Mouse (Mus musculus): ENCODE data around the gene Oaz3. TPM values are rescaled to one million over a fixed set of nuclear protein-coding genes. Genes with fewer than 3 reads are reported as not detected.

The Oaz3 gene
- polyA plus RNA-seq (2016; fragmentation: Nextera tagmentation; extraction: Ambion mirVana) = 0.58 and 0.65 TPM in 2 replicates

DNA sequence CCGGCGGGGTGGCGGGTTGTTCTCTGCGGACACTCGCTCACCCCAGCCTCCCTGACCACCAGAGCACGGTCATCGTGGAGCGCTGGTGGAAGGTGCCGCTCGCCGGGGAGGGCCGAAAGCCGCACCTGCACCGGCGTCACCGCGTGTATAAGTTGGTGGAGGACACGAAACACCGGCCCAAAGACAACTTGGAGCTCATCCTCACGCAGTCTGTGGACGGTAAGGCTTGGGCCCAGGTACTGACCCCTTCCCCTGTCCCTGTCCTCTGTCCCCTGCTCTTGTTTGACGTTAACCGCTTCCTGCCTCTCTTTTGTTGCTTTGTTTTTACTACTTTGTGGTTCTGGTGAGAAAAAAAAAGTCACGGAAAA, at the start of gene Oaz3:
TSS of gene Oaz3 (minus strand) at position 319 of the 368 bp plus-strand sequence.
- H3K4me1 ChIP-seq = peaks cover 10% of the 10 kb centered on the region
- no peak for DNase-seq (ENCODE audit: low spot score)
- peak within 1 kb of the TSS; percentile 93 for H3K27ac ChIP-seq (replicated peaks)
- under 1% methylated on average over 24 of the region's 24 CpGs for WGBS
- peak within 1 kb of the TSS; percentile 98 for H3K4me3 ChIP-seq
- H3K27me3 ChIP-seq (ENCODE audit: low read depth, poor library complexity, severe bottlenecking) = no peaks in the 10 kb centered on the region
- no peaks in the 10 kb centered on the region for H3K9me3 ChIP-seq (replicated peaks)
- H3K36me3 ChIP-seq = peaks cover 41% of the 10 kb centered on the region

DNA sequence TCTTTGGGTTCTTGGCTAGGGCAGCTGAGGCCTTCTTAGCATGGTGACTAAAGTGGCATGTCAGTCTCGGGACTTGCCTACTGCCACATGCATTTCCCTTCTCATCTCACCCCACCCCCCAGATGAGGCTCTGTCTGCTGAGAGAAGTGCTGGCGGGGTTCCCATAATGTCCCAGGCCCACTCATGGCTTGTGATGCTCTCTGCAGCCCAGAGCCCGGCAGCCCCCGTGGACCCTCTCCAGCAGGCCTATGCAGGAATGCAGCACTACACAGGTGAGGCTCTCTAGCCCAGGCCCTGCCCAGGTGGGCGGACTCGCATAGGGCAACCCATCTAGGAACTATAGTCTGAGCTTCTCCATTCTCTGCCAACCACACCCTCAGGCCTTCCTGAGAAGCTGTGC, 43.9 kb upstream of the Oaz3 start:
- no peak for DNase-seq (ENCODE audit: low spot score)
- Histone ChIP-seq H3K4me3 (no peak overlapping the region), H3K36me3 (peaks cover 80% of the 10 kb centered on the region), H3K27ac (replicated peaks) (peak overlapping the region; percentile 61), H3K9me3 (replicated peaks) (no peaks in the 10 kb centered on the region), H3K4me1 (peaks cover 80% of the 10 kb centered on the region), H3K27me3 (ENCODE audit: low read depth, poor library complexity, severe bottlenecking) (no peaks in the 10 kb centered on the region)
- 83% methylated on average over 6 of the region's 6 CpGs for WGBS

DNA sequence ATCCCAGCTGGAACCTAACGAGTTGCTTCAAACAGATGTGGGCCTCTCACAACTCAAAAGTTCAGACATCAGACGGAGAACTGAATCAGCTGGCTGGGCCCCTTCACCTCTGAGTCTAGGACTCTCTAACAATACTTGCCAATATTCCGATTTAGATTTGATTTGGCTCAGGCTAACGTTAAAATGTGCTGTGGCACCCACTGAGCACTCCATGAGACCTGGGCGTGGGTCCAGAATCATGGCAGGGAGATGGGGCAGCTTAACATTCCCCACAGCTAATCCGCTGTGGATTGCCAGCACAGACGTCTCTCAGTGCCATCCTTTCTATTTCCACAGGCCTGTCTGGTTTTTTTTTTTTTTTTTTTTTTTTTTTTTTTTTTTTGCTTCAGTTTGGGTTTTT, 42.2 kb upstream of the Oaz3 start:
- WGBS = 70% methylated on average over 7 of the region's 7 CpGs
- peak overlapping the region; percentile 91 for H3K27ac ChIP-seq (replicated peaks)

DNA sequence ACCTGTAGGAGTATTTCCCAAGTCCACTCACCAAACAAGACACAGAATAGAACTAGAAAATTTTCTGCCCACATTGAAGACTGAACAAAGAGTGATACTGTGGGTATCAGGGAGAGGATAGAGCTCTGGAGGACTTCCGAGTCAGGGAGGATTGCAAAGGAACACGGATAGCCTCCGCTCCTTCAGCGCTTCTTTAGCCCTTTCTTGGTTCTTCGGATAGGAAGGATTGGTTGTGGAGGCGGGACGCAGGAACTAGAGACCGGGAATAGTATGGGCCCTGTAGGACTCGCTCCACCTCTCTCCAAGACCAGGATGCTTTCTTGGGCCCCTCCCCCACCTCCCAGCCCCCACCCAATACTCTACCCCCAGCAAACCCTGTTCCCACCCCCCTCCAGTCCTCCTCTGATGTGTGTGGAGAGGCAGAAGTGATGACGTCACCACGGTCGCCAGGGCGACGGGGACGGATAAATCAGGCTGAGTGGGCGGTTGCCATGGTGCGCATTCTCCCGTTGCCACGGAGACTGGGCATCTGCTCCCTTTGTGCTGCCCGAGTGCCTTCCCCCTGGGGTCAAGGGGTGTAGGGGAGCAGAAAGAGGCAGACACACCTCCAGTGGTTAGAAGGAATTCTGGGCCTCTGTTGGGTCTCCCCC, 40.2 kb upstream of the Oaz3 start:
- H3K27me3 ChIP-seq (ENCODE audit: low read depth, poor library complexity, severe bottlenecking) = peaks cover 28% of the 10 kb centered on the region
- peak; percentile 99 for DNase-seq (ENCODE audit: low spot score)
- peak overlapping the region; percentile 91 for H3K27ac ChIP-seq (replicated peaks)
- peaks cover 65% of the 10 kb centered on the region for H3K36me3 ChIP-seq
- no peaks in the 10 kb centered on the region for H3K9me3 ChIP-seq (replicated peaks)
- H3K4me3 ChIP-seq = peak overlapping the region; percentile 44
- peaks cover 90% of the 10 kb centered on the region for H3K4me1 ChIP-seq
- WGBS = 9% methylated on average over 20 of the region's 20 CpGs

More for the DNA sequence above, 42.2 kb upstream of the Oaz3 start:
- no peak overlapping the region for H3K4me3 ChIP-seq
- peaks cover 88% of the 10 kb centered on the region for H3K4me1 ChIP-seq
- H3K36me3 ChIP-seq = peaks cover 83% of the 10 kb centered on the region
- no peaks in the 10 kb centered on the region for H3K9me3 ChIP-seq (replicated peaks)
- DNase-seq (ENCODE audit: low spot score) = no peak
- H3K27me3 ChIP-seq (ENCODE audit: low read depth, poor library complexity, severe bottlenecking) = peaks cover 8% of the 10 kb centered on the region; the same call in 1 of the 2 replicates

DNA sequence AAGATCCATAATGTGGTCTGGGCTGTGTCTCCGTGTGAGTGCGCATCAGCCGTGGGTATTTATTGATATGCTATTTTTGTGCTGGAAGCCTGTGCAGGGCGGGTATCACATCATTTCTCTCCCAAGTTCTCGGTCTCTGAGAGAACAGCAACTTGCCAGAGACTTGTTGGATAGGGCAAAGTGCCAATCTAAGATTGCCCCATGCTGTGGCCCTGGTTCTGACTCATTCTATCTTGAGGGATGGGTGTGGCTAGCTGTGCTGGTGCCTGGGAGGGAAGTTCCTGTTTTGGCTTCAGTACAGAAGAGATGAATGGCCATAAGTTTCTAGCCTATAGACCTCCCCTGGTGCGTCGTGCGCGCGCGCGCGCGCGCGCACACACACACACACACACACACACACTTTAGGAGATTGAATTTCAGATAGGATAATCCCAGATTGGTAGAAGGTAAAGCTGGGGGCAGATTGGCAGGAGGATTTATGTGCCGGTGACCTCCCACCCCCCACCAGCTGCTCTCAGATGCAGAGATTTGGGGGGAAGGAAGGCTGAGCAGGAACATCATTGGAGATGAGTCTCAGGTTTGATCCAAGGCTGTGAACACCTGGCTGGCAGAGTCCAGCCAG, 39.2 kb upstream of the Oaz3 start:
- H3K9me3 ChIP-seq (replicated peaks) = no peaks in the 10 kb centered on the region
- H3K4me3 ChIP-seq = peak overlapping the region; percentile 44; the same call in 1 of the 2 replicates
- H3K27me3 ChIP-seq (ENCODE audit: low read depth, poor library complexity, severe bottlenecking) = peaks cover 38% of the 10 kb centered on the region
- H3K36me3 ChIP-seq = peaks cover 55% of the 10 kb centered on the region
- WGBS = 81% methylated on average over 17 of the region's 17 CpGs
- H3K4me1 ChIP-seq = peaks cover 100% of the 10 kb centered on the region
- H3K27ac ChIP-seq (replicated peaks) = peak overlapping the region; percentile 91
- no peak for DNase-seq (ENCODE audit: low spot score)

DNA sequence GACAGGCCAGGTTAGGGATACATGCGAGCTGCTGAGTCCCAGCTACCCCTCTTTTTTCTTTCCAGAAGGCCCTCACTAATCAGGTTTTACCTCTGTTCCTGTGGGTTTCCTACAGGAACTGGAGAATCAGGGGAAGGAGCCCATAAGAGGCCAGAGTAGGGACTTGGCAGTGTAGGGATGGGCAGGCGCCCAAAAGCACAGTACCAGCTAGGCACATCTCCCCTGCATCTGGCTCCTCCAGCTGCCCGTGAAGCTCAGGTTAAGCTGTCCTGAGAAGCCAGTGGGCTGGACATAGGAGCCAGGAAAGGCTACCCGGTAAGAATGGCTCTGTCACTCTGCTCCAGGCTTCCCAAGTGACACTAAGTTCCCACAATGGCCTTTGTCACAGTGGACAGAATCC, 37.7 kb upstream of the Oaz3 start:
- no peak for DNase-seq (ENCODE audit: low spot score)
- Histone ChIP-seq H3K9me3 (replicated peaks) (no peaks in the 10 kb centered on the region), H3K4me3 (peak overlapping the region; percentile 68; the same call in 1 of the 2 replicates), H3K36me3 (peaks cover 40% of the 10 kb centered on the region), H3K27me3 (ENCODE audit: low read depth, poor library complexity, severe bottlenecking) (peaks cover 39% of the 10 kb centered on the region), H3K4me1 (peaks cover 100% of the 10 kb centered on the region), H3K27ac (replicated peaks) (peak overlapping the region; percentile 92)
- 68% methylated on average over 4 of the region's 4 CpGs for WGBS

DNA sequence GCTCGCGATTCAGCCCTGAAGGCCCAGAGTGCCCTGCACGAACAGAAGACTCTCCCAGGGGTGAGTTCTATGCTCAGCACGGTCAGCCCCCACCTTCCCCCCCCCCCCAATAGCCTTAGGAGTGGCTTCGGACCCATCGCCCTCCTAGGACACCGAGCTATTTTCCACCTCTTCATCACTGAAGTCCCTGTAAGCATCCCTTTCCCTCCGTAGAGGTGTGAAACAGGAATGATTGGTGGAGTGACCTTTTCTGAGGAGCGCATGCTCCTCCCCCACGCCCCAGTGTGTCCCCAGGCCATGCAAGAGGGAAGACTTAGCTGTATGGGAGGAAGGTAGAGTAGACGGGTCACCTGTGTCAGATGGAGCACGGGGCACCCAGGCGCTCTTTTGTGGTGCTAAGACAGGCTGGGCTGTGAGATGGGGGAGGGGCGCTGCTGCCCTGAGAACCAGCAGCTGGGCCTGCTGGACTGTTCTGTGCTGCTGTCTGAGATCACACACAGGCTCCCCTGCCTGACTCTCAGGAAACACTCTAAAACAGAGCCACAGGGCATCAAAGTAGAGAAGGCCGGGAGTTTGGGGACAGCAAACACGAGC, 36.7 kb upstream of the Oaz3 start, which contains the start of gene Riiad1:
TSS of gene Riiad1 (minus strand) at position 51 of the 594 bp plus-strand sequence.
- peak; percentile 44 for DNase-seq (ENCODE audit: low spot score)
- Histone ChIP-seq H3K9me3 (replicated peaks) (no peaks in the 10 kb centered on the region), H3K36me3 (peaks cover 32% of the 10 kb centered on the region), H3K4me1 (peaks cover 98% of the 10 kb centered on the region), H3K27ac (replicated peaks) (peak within 1 kb of the TSS; percentile 92), H3K27me3 (ENCODE audit: low read depth, poor library complexity, severe bottlenecking) (peaks cover 39% of the 10 kb centered on the region), H3K4me3 (peak within 1 kb of the TSS; percentile 68)
- 15% methylated on average over 16 of the region's 16 CpGs for WGBS

DNA sequence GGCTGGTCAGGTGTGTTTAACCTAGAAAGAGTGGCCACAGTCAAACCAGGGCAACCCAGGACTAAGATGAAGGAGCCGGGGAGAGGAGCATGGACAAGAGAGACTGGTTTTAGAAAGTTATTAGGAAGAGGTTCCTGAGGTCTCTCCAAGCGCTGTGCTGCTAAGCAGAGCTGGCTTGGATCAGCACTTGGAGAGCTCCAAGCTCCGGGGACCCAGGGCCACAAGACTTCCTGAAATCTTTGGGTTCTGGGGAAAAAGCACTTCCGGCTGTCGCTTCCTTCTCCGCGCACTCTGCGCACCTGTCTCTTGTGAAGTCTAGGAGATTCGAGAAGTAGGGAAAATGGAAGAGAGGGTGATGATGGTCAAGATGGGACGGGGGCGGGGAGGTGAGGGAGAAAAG, 35.8 kb upstream of the Oaz3 start:
- H3K27ac ChIP-seq (replicated peaks) = peak overlapping the region; percentile 92
- peak overlapping the region; percentile 68 for H3K4me3 ChIP-seq

DNA sequence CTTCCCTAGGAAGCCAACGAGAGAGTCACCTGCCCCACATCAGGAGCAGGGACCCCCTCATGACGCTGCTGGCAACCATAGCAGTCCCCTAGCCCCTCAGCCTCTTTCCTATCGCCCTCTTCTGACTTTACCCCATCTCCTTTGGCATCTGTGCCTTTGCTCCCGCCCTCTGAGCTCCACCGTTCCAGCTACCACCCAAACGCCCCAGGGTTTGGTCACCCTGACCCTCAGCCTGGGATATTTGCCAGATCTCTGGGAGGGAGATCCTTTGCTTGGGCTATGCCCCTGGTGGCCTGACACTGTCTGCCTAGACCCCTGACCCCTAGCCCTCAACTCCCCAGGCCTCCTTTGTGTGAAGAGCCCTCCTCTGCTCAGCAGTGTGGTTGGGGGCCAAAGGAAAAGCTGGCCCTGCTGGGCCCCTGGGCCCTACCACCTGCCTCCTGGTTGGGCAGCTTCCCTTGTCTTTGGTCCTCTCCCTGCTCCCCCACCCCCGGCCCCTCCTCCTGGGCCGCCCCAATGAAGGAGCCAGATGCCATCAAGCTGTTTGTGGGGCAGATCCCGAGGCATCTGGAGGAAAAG, 35.0 kb upstream of the Oaz3 start:
- peaks cover 39% of the 10 kb centered on the region for H3K27me3 ChIP-seq (ENCODE audit: low read depth, poor library complexity, severe bottlenecking)
- peak overlapping the region; percentile 92 for H3K27ac ChIP-seq (replicated peaks)
- peak; percentile 60 for DNase-seq (ENCODE audit: low spot score)
- no peaks in the 10 kb centered on the region for H3K9me3 ChIP-seq (replicated peaks)
- peak overlapping the region; percentile 68 for H3K4me3 ChIP-seq
- 5% methylated on average over 9 of the region's 9 CpGs for WGBS
- H3K36me3 ChIP-seq = peaks cover 22% of the 10 kb centered on the region
- H3K4me1 ChIP-seq = peaks cover 88% of the 10 kb centered on the region

More for the DNA sequence above, 35.8 kb upstream of the Oaz3 start:
- DNase-seq (ENCODE audit: low spot score) = peak; percentile 40
- peaks cover 90% of the 10 kb centered on the region for H3K4me1 ChIP-seq
- H3K27me3 ChIP-seq (ENCODE audit: low read depth, poor library complexity, severe bottlenecking) = peaks cover 39% of the 10 kb centered on the region
- WGBS = 4% methylated on average over 11 of the region's 11 CpGs
- peaks cover 24% of the 10 kb centered on the region for H3K36me3 ChIP-seq
- no peaks in the 10 kb centered on the region for H3K9me3 ChIP-seq (replicated peaks)

DNA sequence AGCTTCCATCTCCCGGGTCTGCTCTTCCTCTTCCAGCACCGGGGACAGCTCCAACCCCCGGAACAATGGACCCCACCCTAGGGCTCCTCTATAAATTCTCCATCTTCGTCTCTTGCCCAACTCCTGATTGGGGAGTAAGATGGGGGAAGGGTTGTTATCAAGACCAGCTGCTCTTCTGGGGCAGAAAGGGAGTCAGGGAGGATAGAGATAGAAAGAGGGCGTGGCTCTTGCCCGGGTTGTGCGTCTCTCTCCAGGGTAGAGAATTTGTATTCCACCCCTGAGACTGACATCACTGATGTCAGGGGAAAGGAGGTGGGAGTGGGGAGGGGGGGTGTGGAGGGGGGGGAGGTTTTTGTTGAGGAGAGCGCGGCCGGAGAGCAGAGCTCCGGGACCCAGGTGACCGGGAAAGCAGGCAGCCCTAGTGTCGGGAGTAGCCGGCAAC, 34.3 kb upstream of the Oaz3 start, which contains the start of gene Celf3:
TSS of gene Celf3 (plus strand) at position 315 of the 442 bp plus-strand sequence.
- H3K27ac ChIP-seq (replicated peaks) = peak within 1 kb of the TSS; percentile 92
- H3K36me3 ChIP-seq = peaks cover 21% of the 10 kb centered on the region
- DNase-seq (ENCODE audit: low spot score) = peak; percentile 81
- 0% methylated on average over 13 of the region's 14 CpGs for WGBS
- H3K27me3 ChIP-seq (ENCODE audit: low read depth, poor library complexity, severe bottlenecking) = peaks cover 39% of the 10 kb centered on the region
- peaks cover 88% of the 10 kb centered on the region for H3K4me1 ChIP-seq
- peak within 1 kb of the TSS; percentile 68 for H3K4me3 ChIP-seq
- no peaks in the 10 kb centered on the region for H3K9me3 ChIP-seq (replicated peaks)

DNA sequence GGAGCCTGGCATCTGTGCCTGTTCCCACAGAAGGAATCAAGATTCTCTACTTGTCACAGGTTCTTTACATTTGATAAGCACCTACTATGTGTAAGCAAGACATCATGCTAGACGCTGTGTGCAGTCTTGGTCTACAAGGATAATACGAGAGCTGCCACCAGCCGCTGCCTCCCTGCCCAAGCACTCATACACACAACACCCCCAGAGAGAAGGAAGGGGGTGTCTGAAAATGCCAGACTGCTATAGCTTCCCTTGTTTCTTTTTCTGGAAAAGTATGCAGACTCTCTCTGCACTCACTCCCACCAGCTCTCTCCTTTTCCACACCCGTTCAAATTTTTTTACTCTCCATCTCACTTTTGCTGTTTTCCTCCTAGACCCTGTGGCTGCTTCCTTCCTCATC, 33.7 kb upstream of the Oaz3 start:
- Histone ChIP-seq H3K27me3 (ENCODE audit: low read depth, poor library complexity, severe bottlenecking) (peaks cover 39% of the 10 kb centered on the region), H3K9me3 (replicated peaks) (no peaks in the 10 kb centered on the region), H3K4me1 (peaks cover 88% of the 10 kb centered on the region), H3K4me3 (peak overlapping the region; percentile 68), H3K36me3 (peaks cover 17% of the 10 kb centered on the region), H3K27ac (replicated peaks) (peak overlapping the region; percentile 92)
- no peak for DNase-seq (ENCODE audit: low spot score)
- 54% methylated on average over 4 of the region's 4 CpGs for WGBS

DNA sequence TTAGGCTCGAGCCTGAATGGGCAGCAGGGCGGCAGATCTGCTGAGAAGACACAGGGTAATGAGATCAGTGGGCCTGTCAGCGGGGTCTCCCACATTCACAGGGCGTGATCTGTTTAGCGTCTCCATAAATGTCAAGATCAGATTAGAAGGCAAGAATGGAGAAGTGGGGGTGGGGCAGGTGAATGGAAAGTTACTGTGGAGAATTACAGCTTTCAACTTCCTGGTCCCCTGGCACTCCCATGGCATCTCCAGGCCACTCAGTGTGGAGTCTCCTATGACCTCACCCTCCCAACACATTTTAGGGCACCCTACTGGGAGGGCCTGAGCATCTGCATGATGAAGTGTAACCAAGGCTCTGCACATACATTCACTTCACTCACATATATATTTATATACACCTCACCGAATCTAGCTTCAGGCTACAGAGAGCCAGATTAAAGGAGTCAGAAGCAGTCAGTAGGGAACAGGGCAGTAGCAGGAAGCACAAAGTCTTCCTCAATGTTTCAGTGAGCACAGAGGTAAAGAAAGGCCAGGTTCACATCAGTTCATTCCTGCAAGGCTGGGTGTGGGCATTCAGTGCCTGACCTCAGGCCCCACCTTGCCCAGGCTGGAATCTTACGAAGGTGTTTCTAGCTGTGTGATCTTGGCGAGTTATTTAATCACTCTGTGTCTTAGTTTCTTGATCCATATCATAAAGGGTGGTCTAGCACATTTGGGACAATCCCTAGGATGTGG, 32.8 kb upstream of the Oaz3 start:
- peaks cover 83% of the 10 kb centered on the region for H3K4me1 ChIP-seq
- DNase-seq (ENCODE audit: low spot score) = no peak
- no peak overlapping the region; the same call in 1 of the 2 replicates for H3K27ac ChIP-seq (replicated peaks)
- H3K36me3 ChIP-seq = peaks cover 7% of the 10 kb centered on the region
- H3K4me3 ChIP-seq = no peak overlapping the region
- WGBS = 74% methylated on average over 8 of the region's 8 CpGs
- no peaks in the 10 kb centered on the region for H3K9me3 ChIP-seq (replicated peaks)
- H3K27me3 ChIP-seq (ENCODE audit: low read depth, poor library complexity, severe bottlenecking) = peaks cover 37% of the 10 kb centered on the region
